Mouse (Mus musculus): ENCODE results near the gene Dot1l.
"Not testable (repeated sequence)": the region's sequence is repeated elsewhere in the genome, so short reads cannot be mapped to it uniquely, and the experiment has no call there.

The Dot1l gene

GRCm38 (mm10) chr10:80808985-80809632 is 54.1 kb downstream of the Dot1l start:
- DNase-seq (ENCODE audit: low read depth in 2 of 2, low spot score in 2 of 2) = no peak

DNA sequence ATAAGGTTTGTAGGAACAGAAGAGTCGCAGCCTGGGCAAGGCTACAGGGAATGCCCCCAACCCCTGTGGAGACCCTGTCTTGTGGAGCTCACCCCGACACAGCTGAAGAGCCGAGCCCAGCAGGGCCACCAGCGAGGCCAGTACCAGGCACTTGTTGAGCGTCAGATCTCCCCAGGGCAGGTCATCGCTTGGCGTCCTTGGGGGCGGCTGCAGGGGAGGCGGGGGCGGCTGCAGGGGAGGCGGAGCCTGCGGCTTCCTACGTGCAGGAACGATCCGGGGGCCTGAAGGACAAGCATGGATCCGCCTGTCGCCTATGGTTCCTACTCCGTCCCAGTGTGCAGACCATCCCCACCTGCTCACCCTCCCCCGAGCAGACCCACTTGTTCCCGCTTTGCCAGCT is 55.1 kb downstream of the Dot1l start:
- DNase-seq (ENCODE audit: low read depth in 2 of 2, low spot score in 2 of 2) = no peak

- no peak for DNase-seq (ENCODE audit: low read depth in 2 of 2, low spot score in 2 of 2)
These were observed 57.5 kb downstream of the Dot1l start for GRCm38 (mm10) chr10:80812391-80813041.

DNA sequence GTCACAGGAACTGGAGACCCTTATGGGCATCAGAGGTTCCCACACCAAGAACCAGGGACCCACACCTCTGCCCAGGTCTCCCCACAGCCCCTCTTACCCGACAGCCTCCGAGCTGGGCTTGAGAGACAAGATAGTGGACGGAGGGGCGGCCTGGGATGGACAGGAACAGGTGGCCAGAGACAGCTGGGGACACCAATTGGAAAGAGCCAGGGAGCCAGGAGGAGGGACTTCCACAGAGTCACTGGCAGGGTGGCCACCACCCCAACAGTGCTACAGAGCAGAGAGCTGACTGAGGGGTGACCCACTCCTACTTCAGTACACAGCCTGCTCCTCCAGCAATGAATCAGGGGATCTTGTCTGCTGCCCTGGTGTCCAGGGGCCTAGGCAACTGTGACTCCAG is 58.4 kb downstream of the Dot1l start, which contains the start of gene Jsrp1:
Gene Jsrp1, minus strand, starts transcription at position 133 of the 400 bp plus-strand sequence.
- DNase-seq (ENCODE audit: low read depth in 2 of 2, low spot score in 2 of 2) = no peak

DNA sequence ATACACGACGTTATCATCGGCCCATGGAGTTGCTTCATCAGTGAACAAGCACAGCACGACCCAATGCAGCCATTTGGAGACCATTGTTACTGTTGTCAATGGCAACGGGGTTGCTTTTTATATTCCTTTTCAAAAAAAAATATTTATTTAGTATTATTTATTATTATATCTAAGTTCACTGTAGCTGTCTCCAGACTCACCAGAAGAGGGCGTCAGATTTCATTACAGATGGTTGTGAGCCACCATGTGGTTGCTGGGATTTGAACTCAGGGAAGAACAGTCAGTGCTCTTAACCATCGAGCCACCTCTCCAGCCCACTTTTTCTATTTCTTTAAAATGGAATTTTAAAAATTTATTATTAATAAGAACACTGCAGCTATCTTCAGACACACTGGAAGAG is 59.8 kb downstream of the Dot1l start:
- DNase-seq (ENCODE audit: low read depth in 2 of 2, low spot score in 2 of 2) = no peak

- not testable (repeated sequence) for DNase-seq (ENCODE audit: low read depth in 2 of 2, low spot score in 2 of 2)
These were observed 61.3 kb downstream of the Dot1l start for GRCm38 (mm10) chr10:80816303-80816702.

GRCm38 (mm10) chr10:80817164-80817563 is 62.2 kb downstream of the Dot1l start:
- DNase-seq (ENCODE audit: low read depth in 2 of 2, low spot score in 2 of 2) = no peak

- DNase-seq (ENCODE audit: low read depth in 2 of 2, low spot score in 2 of 2) = not testable (repeated sequence)
These were observed 62.9 kb downstream of the Dot1l start for GRCm38 (mm10) chr10:80817955-80818354.

DNA sequence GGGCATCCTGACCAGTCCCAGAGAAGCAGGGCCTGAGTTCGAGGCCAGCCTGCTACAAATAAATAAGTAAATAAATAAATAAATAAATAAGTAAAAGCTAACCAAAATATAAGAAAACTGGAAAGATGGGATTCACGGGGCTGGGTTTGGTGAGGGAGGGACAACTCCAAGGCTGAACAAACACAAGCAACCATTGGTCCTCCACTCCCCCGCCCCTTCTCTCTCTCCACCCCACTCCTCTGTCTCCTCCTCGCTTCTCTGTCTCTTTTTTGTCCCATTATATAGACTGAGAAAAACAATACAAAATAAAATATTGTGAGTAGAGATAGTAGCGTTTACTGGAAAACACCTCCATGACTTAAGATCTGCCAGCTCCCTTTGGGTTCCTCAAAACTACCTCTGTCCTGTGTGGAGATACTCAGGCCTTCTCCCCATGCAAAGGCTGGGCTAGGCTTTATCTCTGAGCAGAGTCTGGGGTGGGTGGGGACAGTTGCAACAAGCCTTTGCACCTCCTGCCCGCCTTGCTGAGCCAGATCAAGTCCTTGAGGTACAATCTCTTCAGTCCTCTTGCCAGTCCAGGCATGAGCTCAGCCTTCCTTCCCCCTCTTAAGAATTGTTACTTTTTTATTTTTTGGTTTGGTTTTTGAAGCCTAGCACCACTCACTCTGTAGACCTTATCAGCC is 63.7 kb downstream of the Dot1l start:
- no peak for DNase-seq (ENCODE audit: low read depth in 2 of 2, low spot score in 2 of 2)

DNA sequence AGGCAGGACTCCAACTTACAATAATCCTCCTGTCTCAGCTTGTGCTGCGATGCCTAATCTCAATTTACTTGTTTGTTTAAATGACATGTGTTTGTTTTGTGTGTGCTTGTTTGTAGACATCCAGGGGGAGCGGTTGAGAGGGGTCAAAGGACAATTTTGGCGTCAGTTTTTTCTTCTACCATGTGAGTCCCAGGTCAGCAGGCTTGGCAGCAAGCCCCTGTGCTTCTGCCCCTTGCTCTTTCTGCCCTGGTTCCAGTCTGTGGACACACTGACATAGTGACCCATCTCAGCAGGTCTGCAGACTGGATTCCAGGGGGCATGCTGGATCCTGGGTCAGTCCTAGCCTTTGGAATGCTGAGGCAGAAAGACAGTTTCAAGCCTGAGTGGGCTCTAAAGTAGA is 64.4 kb downstream of the Dot1l start:
- DNase-seq (ENCODE audit: low read depth in 2 of 2, low spot score in 2 of 2) = no peak

- peak in 1 of 2 experiments; percentile 50 for DNase-seq (ENCODE audit: low read depth in 2 of 2, low spot score in 2 of 2)
These were observed 67.0 kb downstream of the Dot1l start for GRCm38 (mm10) chr10:80821991-80822390.

DNA sequence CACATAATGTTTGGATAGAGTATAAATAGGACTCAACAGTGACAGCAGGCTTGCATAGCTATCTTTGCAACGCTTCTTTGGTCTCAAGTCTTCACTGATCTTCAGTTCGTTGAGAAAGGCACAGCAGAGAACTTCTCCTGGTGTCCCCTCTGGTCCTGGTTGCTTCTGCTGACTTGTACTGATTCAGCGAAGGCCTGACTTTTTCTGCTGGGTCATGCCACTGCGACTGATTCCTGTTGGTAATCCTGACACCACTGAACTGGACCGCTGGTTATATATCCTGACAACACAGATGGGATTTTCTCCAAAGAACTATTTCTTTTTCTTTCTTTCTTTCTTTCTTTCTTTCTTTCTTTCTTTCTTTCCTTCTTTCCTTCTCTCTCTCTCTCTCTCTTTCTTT is 67.5 kb downstream of the Dot1l start:
- no peak for DNase-seq (ENCODE audit: low read depth in 2 of 2, low spot score in 2 of 2)

DNA sequence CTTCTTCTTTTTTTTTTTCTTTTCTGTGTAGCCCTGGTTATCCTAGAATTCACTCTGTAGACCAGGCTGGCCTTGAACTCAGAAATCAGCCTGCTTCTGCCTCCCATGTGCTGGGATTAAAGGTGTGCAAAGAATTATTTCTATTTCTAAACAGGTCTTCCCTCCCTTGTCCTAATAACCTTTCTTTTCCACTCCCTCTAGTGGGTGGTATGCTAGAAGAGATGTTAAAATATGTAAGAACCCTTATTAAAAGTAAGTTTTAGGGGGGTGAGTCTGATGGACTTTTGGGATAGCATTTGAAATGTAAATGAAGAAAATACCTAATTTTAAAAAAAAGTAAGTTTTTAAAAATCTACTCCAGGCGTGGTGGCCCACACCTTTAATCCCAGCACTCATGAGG is 68.3 kb downstream of the Dot1l start:
- DNase-seq (ENCODE audit: low read depth in 2 of 2, low spot score in 2 of 2) = no peak

DNA sequence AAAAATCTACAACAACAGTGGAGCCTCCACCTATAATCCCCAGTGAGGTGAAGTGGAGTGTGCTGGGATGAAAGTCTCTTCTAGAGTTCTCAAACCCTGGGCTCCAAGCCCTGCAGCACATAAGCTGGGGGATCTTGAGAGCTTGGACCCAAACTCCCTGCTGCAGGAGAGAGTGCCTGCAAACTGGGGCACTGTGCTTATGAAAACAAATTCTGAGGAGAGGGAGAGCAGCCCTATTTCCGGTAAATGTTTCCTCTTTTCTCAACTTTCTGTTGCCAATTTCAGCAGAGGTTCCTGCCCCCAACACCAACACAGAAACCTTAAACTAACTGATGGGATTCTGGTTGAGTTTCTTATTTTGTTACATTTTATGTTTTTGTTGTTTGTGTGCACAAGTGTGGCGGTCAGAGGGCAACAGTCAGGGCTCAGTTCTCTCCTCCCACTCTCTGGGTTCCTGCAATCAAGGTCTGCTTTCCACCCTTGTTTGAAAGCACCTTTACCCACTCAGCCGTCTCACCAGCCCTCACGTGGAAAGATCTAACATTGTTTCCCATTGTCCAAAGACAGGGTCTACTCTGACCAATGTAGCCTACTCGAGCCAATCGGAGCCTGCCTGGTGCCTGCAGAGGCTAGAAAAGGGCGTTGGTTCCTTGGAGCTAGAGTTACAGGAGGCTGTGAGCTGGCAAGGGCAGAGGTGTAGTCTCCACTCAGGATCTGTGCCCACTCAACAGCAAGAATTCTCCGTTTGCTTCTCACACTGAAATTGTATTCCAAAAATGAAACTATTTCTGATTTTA is 69.0 kb downstream of the Dot1l start:
- DNase-seq (ENCODE audit: low read depth in 2 of 2, low spot score in 2 of 2) = no peak

DNA sequence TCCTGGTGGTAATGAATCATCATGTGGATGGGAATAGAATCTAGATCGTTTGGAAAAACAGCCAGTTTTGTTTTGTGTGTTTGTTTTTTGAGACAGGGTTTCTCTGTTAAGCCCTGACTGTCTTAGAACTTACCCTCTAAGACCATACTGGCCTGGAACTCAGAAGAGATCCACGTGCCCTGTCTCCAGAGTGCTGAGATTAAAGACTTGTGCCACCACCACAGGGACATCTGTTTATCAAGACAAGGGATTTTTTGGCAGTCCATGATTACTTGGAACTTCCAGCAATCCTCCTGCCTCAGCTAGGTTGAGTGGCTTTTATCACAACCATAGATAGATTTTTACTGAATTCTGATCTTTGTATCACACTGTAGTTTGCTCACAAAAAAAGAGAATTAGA is 69.8 kb downstream of the Dot1l start:
- DNase-seq (ENCODE audit: low read depth in 2 of 2, low spot score in 2 of 2) = no peak

DNA sequence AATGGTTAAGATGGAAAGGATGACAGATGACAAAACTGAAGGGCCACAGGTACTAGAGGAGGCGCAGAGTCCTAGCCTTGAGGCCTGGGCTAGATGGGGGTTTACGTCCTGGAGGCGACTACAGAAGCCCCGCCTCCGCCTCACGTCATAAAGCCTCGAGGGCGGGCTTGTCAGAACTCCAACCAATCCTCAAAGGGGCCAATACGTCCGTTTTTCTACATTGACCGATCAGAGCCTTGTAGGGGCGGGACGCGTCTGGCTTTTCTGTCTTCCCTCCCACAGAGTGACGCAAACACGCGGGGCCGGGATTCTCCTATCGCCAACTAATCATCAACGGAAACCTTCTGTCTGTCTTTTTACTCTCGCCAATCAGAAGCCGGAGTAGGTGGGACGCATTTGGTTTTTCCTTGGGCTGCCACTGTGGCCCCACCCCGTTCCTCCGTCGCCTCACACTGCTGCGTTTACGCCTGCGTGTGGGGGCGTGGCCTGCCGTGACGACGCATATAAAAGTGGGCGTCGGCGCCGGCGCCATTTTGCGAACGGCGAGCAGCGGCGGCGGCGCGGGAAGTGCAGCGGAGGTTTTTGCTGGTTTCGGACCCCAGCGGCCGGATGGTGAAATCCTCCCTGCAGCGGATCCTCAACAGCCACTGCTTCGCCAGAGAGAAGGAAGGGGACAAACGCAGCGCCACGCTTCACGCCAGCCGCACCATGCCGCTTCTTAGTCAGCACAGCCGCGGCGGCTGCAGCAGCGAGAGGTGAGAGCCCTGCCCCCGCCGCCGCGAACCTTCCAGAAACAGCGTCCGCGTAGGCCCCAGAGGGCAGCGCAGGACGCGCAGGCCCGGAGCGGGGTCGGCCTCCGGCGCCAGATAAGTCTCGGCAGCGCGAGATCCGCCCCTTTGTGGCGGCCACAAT is 71.4 kb downstream of the Dot1l start, which contains the start of gene Oaz1:
Gene Oaz1, plus strand, starts transcription at position 506 of the 912 bp plus-strand sequence.
- peak; percentile 98 for DNase-seq (ENCODE audit: low read depth in 2 of 2, low spot score in 2 of 2)

DNA sequence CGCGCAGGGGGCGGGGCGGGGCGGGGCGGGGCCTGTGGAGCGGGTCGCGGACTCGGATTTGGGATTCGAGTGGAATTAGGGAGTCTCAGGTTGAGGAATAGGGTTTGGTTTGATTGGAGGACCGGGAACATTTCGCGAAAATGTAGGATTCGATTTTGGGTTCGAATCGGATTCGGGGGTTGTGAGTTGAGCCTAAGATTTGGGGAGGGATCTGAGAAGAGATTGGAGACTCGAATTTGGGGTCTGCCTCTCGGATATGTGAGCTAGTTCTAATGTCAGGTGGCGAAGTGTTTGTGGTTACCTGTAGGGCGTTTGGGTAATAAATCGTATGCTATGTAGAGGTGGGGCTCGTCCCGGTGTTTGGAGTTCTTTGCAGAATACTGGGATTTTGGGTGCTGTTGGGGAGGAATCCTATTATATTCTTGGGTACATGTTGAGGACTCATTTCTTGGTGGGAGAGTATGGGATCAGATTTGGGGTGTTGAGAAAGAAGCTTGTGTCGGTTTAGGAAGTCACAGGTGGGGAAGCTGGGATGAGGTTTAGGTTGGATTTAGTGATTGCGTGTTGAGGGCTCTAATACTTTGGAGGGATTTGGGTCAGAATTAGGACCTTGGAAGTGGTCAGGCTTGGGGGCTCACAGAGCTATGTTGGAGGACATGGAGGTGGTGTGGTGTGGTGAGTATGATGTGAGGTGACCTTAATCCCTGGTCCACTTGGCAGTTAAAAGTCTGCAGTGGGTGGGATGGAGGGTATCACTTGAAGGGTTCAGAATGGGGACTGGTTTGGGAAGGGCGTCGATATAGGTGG is 72.3 kb downstream of the Dot1l start:
- peak in 1 of 2 experiments; percentile 19 for DNase-seq (ENCODE audit: low read depth in 2 of 2, low spot score in 2 of 2)

DNA sequence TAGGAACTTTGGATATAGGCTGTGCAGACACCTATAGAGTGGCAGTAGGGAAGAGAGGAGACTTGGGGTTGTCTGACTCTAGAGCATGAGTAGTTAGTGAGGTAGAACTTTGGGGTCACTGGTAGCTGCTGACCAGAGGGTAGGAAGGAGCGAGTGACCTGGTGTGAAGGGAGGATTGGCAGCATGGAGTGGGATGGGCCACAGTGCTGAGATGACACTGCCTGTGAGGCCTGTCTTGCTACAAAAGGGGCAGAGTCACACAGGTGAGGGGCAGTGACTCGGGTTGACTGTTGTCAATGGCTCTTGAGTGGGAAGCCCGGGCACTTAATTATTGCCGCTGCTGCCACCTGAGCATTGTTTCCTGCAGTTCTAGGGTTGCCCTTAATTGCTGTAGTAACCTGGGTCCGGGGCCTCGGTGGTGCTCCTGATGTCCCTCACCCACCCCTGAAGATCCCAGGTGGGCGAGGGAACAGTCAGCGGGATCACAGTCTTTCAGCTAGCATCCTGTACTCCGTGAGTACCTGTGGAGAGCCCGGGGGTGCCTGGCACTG is 72.9 kb downstream of the Dot1l start:
- no peak for DNase-seq (ENCODE audit: low read depth in 2 of 2, low spot score in 2 of 2)

GRCm38 (mm10) chr10:80828587-80828986 is 73.6 kb downstream of the Dot1l start:
- DNase-seq (ENCODE audit: low read depth in 2 of 2, low spot score in 2 of 2) = not testable (repeated sequence)
